Mouse (Mus musculus) heart, postnatal 14 days (tissue): ENCODE measurements around the gene Tatdn3. TPM values are rescaled to one million over a fixed set of nuclear protein-coding genes. Genes with fewer than 3 reads are reported as not detected.
A peak's percentile ranks its signal among the peaks of the same experiment; 100 is the strongest.

Source experiments
- DNase-seq, 2 experiments: peaks; one replicate each; pipeline ENCODE4 v3.0.0; 2021 to 2022
- intact Hi-C: fragments of 180-260 bp; cut with DNase I; formaldehyde crosslinking; loops from one replicate; pipeline ENCODE4 v1.15.1; 2025
- long read RNA-seq, 2 experiments: library from polyadenylated mRNA; stranded (forward); transcript quantifications; one replicate each; pipeline ENCODE4 v2.0.0; 2021
- total RNA-seq, 2 experiments: library from RNA; stranded (reverse); gene quantifications; 2 replicates each; pipeline ENCODE4 v1.2.3; 2021

Tatdn3 gene
- 10 to 100 TPM; 14.4 to 20.7 TPM for total RNA-seq
- long read RNA-seq, experiment 1, partial matches to known transcripts = 0 of 5 reads
- long read RNA-seq, experiment 1, other reads (novel, unspliced or antisense) = 1 of 5 reads
- long read RNA-seq, experiment 2, partial matches to known transcripts = 0 of 13 reads
- long read RNA-seq, experiment 2, other reads (novel, unspliced or antisense) = 5 of 13 reads

- intact Hi-C loops = no loop called here
Measured at GRCm38 (mm10) chr1:191062781-191063485, at the start of gene Tatdn3, which contains the start of gene Nsl1. Gene Tatdn3, minus strand, starts transcription at chr1:191062932. Gene Nsl1, plus strand, starts transcription at chr1:191063012.

GRCm38 (mm10) chr1:191111146-191111545, 48.4 kb upstream of the Tatdn3 start:
- intact Hi-C loops = no loop called here
- DNase-seq = peak; percentile 15 to 22

More at GRCm38 (mm10) chr1:191062781-191063485, at the start of gene Tatdn3, which contains the start of gene Nsl1:
- peak; percentile 93 to 95 for DNase-seq

GRCm38 (mm10) chr1:191109907-191110306, 47.2 kb upstream of the Tatdn3 start:
- intact Hi-C loops = no loop called here
- no peak for DNase-seq

GRCm38 (mm10) chr1:191107306-191107705, 44.6 kb upstream of the Tatdn3 start:
- intact Hi-C loops = no loop called here
- DNase-seq = no peak

- DNase-seq = no peak
- intact Hi-C loops = no loop called here
Measured at GRCm38 (mm10) chr1:191105246-191105645, 42.5 kb upstream of the Tatdn3 start.

- no peak for DNase-seq
- intact Hi-C loops = no loop called here
Measured at GRCm38 (mm10) chr1:191102730-191103370, 40.1 kb upstream of the Tatdn3 start.

- intact Hi-C loops = loop anchor here (5.0 kb wide), 1 partner anchor 72 kb away; no protein-coding TSS in a partner anchor
Measured at GRCm38 (mm10) chr1:191099772-191100291, 37.1 kb upstream of the Tatdn3 start.

GRCm38 (mm10) chr1:191099114-191099513, 36.4 kb upstream of the Tatdn3 start:
- no peak for DNase-seq

More at GRCm38 (mm10) chr1:191099772-191100291, 37.1 kb upstream of the Tatdn3 start:
- DNase-seq = no peak

GRCm38 (mm10) chr1:191097802-191098747, 35.3 kb upstream of the Tatdn3 start, which contains the start of gene Batf3:
Gene Batf3, plus strand, starts transcription at chr1:191097847.
- peak; percentile 60 to 63 for DNase-seq
- intact Hi-C loops = loop anchor here (2.0 to 5.0 kb wide), 2 partner anchors 17 to 74 kb away; no protein-coding TSS in a partner anchor

More at GRCm38 (mm10) chr1:191099114-191099513, 36.4 kb upstream of the Tatdn3 start:
- intact Hi-C loops = loop anchor here (5.0 kb wide), 1 partner anchor 73 kb away; no protein-coding TSS in a partner anchor

- intact Hi-C loops = loop anchor here (2.0 to 5.0 kb wide), 2 partner anchors 18 to 75 kb away; no protein-coding TSS in a partner anchor
Measured at GRCm38 (mm10) chr1:191096871-191097681, 34.3 kb upstream of the Tatdn3 start.

GRCm38 (mm10) chr1:191095019-191095418, 32.3 kb upstream of the Tatdn3 start:
- DNase-seq = no peak
- intact Hi-C loops = loop anchor here (5.0 kb wide), 1 partner anchor 77 kb away; no protein-coding TSS in a partner anchor

More at GRCm38 (mm10) chr1:191096871-191097681, 34.3 kb upstream of the Tatdn3 start:
- DNase-seq = no peak

GRCm38 (mm10) chr1:191093578-191093977, 30.8 kb upstream of the Tatdn3 start:
- intact Hi-C loops = no loop called here
- no peak for DNase-seq

- intact Hi-C loops = no loop called here
- DNase-seq = no peak
Measured at GRCm38 (mm10) chr1:191092050-191092449, 29.3 kb upstream of the Tatdn3 start.

- DNase-seq = no peak
- intact Hi-C loops = loop anchor here (5.0 kb wide), 1 partner anchor 38 kb away; no protein-coding TSS in a partner anchor
Measured at GRCm38 (mm10) chr1:191089355-191089754, 26.6 kb upstream of the Tatdn3 start.

GRCm38 (mm10) chr1:191087955-191088354, 25.2 kb upstream of the Tatdn3 start:
- intact Hi-C loops = loop anchor here (5.0 kb wide), 1 partner anchor 39 kb away; no protein-coding TSS in a partner anchor
- DNase-seq = no peak

- intact Hi-C loops = loop anchor here (5.0 kb wide), 1 partner anchor 40 kb away; no protein-coding TSS in a partner anchor
- DNase-seq = no peak
Measured at GRCm38 (mm10) chr1:191086960-191087359, 24.2 kb upstream of the Tatdn3 start.

- intact Hi-C loops = loop anchor here (5.0 kb wide), 1 partner anchor 41 kb away; no protein-coding TSS in a partner anchor
- DNase-seq = no peak
Measured at GRCm38 (mm10) chr1:191086304-191086878, 23.7 kb upstream of the Tatdn3 start.

- DNase-seq = no peak
- intact Hi-C loops = loop anchor here (5.0 kb wide), 1 partner anchor 42 kb away; no protein-coding TSS in a partner anchor
Measured at GRCm38 (mm10) chr1:191085597-191085996, 22.9 kb upstream of the Tatdn3 start.
